Mouse (Mus musculus) forebrain, embryonic 14.5 days (tissue): ENCODE measurements around the gene Mlph. TPM values are rescaled to one million over a fixed set of nuclear protein-coding genes. Genes with fewer than 3 reads are reported as not detected.
A peak's percentile ranks its signal among the peaks of the same experiment; 100 is the strongest.

ENCODE experiments used
- ATAC-seq: fragments of 200-750 bp; cut with Nextera tagmentation; 2 replicates; pipeline ENCODE4 v1.8.0; 2017; ENCODE audit warnings: mild to moderate bottlenecking, moderate library complexity
- DNase-seq: peaks from one replicate; pipeline ENCODE4 v3.0.0-alpha.2; 2015; ENCODE audit warnings: low spot score
- H3K27ac ChIP-seq: fragments of 300-500 bp; sonication (generic); 2 replicates; pipeline ENCODE4 v1.5.1; 2014; ENCODE audit warnings: low read depth, mild to moderate bottlenecking, control low read depth, low read length, moderate library complexity
- H3K27me3 ChIP-seq: fragments of 300-500 bp; sonication (generic); replicated peaks from 2 replicates; pipeline ENCODE4 v1.6.1; 2014; ENCODE audit warnings: low read length, control low read depth, mixed read lengths; ENCODE audit not compliant: control insufficient read depth, insufficient read depth
- H3K36me3 ChIP-seq: fragments of 300-500 bp; sonication (generic); 2 replicates; pipeline ENCODE4 v1.6.1; 2014; ENCODE audit warnings: low read length, control low read depth; ENCODE audit not compliant: control insufficient read depth, insufficient read depth
- H3K4me1 ChIP-seq: fragments of 300-500 bp; sonication (generic); 2 replicates; pipeline ENCODE4 v1.6.1; 2014; ENCODE audit warnings: antibody characterized with exemption, low read length, control low read depth; ENCODE audit not compliant: control insufficient read depth, insufficient read depth
- H3K4me2 ChIP-seq: fragments of 300-500 bp; sonication (generic); 2 replicates; pipeline ENCODE4 v1.6.1; 2014; ENCODE audit warnings: mild to moderate bottlenecking, control low read depth, low read length
- H3K4me3 ChIP-seq: fragments of 300-500 bp; sonication (generic); 2 replicates; pipeline ENCODE4 v1.5.1; 2014; ENCODE audit warnings: low read depth, low read length, control low read depth
- H3K9ac ChIP-seq: fragments of 300-500 bp; sonication (generic); 2 replicates; pipeline ENCODE4 v1.6.1; 2014; ENCODE audit warnings: mild to moderate bottlenecking, low read length, control low read depth, moderate library complexity
- H3K9me3 ChIP-seq: fragments of 300-500 bp; sonication (generic); replicated peaks from 2 replicates; pipeline ENCODE4 v1.6.1; 2016; ENCODE audit warnings: low read length, control low read depth, mixed read lengths; ENCODE audit not compliant: control insufficient read depth
- WGBS: fragments of 180-500 bp; shearing (Covaris S2); extraction: QIAGEN DNeasy Blood & Tissue Kit; methylation state at CpG from one replicate; pipeline ENCODE4 v1.1.7; 2014; 5-methylcytosine and 5-hydroxymethylcytosine counted together
- polyA plus RNA-seq: library from polyadenylated mRNA; unstranded; fragments of >200 nt; fragmentation: Nextera tagmentation; extraction: Ambion mirVana; gene quantifications from 2 replicates; pipeline ENCODE4 v1.2.1, GENCODE M21; 2014

Mlph gene
- 0.05 and 0.38 TPM in 2 replicates for polyA plus RNA-seq

DNA sequence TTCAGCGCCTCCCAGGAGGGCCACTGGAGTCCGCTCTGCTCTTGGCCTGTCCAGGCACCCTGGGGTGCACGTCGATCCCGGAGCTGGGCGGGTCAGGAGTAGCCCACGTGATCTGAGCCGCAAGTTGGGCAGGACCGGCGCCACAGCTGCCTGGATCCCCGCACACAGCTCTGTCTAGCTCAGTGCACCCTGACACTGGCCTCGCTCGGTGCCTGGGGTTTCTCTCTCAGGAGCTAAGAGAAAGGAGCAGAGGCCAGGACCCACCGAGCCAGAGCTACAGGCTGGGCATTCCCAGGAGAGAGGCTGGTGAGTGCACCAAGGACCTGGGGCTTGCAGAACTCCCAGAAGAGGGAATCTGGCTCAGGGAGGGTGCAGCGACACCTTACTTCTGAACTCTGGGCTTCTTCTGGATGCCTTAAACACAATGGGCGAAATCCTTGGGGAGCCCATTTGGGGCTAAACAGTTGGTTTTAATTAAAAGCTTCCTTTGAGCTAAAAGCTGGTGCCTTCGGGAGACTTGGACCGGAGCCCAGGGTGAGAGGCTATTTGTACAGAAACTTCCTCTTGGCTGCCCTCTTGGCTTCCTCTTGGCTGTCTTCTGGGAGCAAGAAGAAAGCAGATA, at the start of gene Mlph:
Mlph (plus strand) TSS at position 138 of the 622 bp plus-strand sequence.
- DNase-seq (peak; percentile 48), ATAC-seq (no peak)
- Histone ChIP-seq H3K27ac (no peak within 1 kb of the TSS), H3K9ac (no peak within 1 kb of the TSS), H3K4me1 (peaks cover 4% of the 10 kb centered on the region; the same call in 1 of the 2 replicates), H3K4me3 (no peak within 1 kb of the TSS), H3K27me3 (peaks cover 3% of the 10 kb centered on the region; the same call in 1 of the 2 replicates), H3K36me3 (no peaks in the 10 kb centered on the region), H3K9me3 (no peaks in the 10 kb centered on the region; the same call in 1 of the 2 replicates), H3K4me2 (peak within 1 kb of the TSS; percentile 33)
- 5% methylated on average over 18 of the region's 18 CpGs for WGBS

DNA sequence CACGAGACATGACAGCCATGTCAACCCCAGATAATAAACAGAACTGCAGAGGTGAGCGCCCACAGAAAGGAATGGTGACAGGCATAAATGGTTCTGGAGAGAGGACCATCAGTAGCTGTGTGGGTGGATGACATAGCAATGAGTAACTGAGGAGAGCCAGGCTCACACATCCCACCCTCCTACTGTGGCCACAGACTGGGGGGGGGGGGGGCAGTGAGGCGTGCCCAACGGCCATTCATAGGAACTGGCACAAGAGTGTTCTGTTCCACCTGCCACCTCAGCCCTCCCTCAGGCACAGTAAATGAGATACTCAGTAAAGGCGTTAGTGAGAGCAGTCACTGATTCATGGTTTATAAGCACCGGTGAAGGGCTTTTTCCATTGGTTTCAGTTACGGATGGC, 48.2 kb upstream of the Mlph start:
- 87% methylated on average over 7 of the region's 7 CpGs for WGBS
- ATAC-seq, result no peak
- H3K27ac ChIP-seq, result no peak overlapping the region

DNA sequence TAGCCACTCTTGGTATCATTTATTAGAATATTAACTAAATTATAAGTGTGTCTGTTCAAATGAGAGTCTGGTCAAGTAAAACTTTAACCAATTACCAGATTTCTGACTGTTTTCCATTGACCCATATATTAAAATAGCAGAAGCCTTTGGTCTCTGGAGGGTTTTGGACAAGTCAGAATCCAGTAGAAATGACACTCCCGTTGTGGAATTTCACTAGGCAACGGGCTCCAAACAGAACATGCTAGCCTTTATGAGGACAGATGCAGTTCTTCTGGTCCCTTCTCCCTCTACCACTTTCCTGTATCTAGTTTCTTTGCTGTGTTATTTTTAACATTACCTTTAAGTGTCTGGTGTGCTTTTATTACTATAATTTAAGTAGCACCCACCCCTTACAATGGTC, 44.3 kb upstream of the Mlph start:
- ATAC-seq (no peak), DNase-seq (no peak)
- Histone ChIP-seq H3K4me1 (no peaks in the 10 kb centered on the region), H3K4me2 (no peak overlapping the region), H3K27me3 (no peaks in the 10 kb centered on the region), H3K4me3 (no peak overlapping the region), H3K27ac (no peak overlapping the region), H3K9ac (no peak overlapping the region), H3K9me3 (peaks cover 3% of the 10 kb centered on the region; the same call in 1 of the 2 replicates), H3K36me3 (no peaks in the 10 kb centered on the region)
- 88% methylated on average over 2 of the region's 2 CpGs for WGBS

More for the DNA sequence above, 48.2 kb upstream of the Mlph start:
- Histone ChIP-seq H3K36me3 (no peaks in the 10 kb centered on the region), H3K4me1 (no peaks in the 10 kb centered on the region), H3K9me3 (no peaks in the 10 kb centered on the region), H3K27me3 (no peaks in the 10 kb centered on the region), H3K4me3 (no peak overlapping the region), H3K4me2 (no peak overlapping the region), H3K9ac (no peak overlapping the region)
- no peak for DNase-seq

DNA sequence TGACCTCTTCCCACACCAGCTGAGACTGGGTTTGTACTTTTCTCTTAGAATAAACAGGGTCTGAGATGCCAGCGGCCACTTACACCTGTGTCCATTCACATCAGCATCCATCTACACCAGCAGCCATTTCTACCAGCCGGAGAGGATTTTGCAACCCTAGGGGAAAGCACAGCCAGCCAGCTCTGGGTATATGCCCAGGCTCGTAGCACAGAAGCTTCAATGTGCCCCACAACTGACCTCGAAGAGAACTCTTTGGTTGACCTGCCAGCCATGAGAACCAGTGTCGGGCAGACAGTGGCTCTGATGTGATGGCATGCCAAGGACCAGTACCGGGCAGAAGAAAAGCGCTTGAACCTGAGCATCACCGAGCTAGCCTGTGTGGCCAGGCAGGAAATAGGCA, 39.5 kb upstream of the Mlph start:
- no peak overlapping the region for H3K9ac ChIP-seq
- no peak for DNase-seq
- no peak overlapping the region for H3K27ac ChIP-seq
- H3K9me3 ChIP-seq, result peaks cover 3% of the 10 kb centered on the region; the same call in 1 of the 2 replicates
- H3K36me3 ChIP-seq, result no peaks in the 10 kb centered on the region
- H3K4me1 ChIP-seq, result no peaks in the 10 kb centered on the region
- no peaks in the 10 kb centered on the region for H3K27me3 ChIP-seq
- WGBS, result 91% methylated on average over 8 of the region's 8 CpGs
- H3K4me2 ChIP-seq, result no peak overlapping the region
- ATAC-seq, result no peak
- no peak overlapping the region for H3K4me3 ChIP-seq

DNA sequence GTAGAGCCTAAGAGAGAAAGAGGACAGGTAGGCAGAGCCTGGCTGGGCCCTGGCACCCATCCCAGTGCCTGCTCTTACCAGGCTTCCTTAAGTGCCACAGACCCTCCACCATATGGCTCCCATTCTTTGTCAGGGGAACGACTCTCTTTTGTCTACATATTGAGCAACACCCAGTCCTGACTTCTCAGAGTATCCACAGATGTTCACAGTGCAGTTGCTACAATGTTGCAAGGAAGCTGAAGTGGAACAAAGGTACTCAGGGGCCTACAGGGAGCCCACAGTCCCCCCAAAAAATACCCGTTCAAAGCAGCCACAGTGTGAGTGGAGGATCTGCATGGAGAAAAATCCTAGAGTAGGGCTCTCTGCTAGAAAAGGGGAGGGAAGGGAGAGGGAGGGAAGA, 38.9 kb upstream of the Mlph start:
- ATAC-seq (no peak), DNase-seq (peak; percentile 13)
- Histone ChIP-seq H3K9ac (no peak overlapping the region), H3K27me3 (no peaks in the 10 kb centered on the region), H3K27ac (no peak overlapping the region), H3K4me2 (no peak overlapping the region), H3K36me3 (no peaks in the 10 kb centered on the region), H3K4me1 (no peaks in the 10 kb centered on the region), H3K9me3 (peaks cover 3% of the 10 kb centered on the region; the same call in 1 of the 2 replicates), H3K4me3 (no peak overlapping the region)
- WGBS, result 45% methylated on average over 2 of the region's 2 CpGs

DNA sequence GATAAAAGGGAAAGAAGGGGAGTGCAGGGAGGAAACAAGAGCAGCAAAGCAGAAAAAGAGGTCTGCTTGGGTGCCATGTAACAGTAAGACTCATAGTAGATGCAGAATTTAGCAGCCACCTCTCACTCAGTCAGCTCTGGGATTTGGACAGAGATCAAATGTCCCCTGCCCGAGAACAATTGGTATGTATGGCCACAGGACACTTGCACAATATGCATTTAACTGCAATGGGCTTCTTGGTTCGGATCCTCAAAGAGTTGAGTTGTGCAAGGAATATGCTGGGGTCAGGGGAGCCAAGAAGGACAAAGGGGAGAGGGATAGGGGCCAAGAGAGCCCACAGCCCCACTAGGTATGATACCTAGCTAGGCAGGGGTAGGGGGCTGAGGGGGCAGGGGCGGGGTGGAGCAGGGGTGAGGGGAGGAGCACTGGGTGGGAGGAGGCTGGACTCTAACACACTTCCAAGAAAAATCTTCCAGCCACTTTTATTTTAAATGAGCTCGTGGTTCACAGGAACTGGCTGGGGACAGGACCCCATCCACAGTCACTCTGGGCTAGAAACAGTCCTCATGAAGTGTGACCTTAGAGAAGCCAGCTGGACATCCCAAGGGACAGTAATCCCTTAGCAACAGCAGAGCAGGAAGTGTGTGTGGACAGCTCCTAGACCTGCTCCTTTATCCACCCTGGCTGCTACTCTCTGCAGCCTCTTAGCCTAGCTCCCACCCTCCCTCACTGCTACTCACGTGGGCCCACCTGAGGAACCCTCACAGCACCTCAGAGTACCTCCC, 38.2 kb upstream of the Mlph start:
- Histone ChIP-seq H3K4me1 (no peaks in the 10 kb centered on the region), H3K4me2 (no peak overlapping the region), H3K27me3 (no peaks in the 10 kb centered on the region), H3K27ac (no peak overlapping the region), H3K36me3 (no peaks in the 10 kb centered on the region), H3K9ac (no peak overlapping the region), H3K4me3 (no peak overlapping the region), H3K9me3 (peaks cover 3% of the 10 kb centered on the region; the same call in 1 of the 2 replicates)
- 69% methylated on average over 5 of the region's 5 CpGs for WGBS
- DNase-seq (no peak), ATAC-seq (no peak)

DNA sequence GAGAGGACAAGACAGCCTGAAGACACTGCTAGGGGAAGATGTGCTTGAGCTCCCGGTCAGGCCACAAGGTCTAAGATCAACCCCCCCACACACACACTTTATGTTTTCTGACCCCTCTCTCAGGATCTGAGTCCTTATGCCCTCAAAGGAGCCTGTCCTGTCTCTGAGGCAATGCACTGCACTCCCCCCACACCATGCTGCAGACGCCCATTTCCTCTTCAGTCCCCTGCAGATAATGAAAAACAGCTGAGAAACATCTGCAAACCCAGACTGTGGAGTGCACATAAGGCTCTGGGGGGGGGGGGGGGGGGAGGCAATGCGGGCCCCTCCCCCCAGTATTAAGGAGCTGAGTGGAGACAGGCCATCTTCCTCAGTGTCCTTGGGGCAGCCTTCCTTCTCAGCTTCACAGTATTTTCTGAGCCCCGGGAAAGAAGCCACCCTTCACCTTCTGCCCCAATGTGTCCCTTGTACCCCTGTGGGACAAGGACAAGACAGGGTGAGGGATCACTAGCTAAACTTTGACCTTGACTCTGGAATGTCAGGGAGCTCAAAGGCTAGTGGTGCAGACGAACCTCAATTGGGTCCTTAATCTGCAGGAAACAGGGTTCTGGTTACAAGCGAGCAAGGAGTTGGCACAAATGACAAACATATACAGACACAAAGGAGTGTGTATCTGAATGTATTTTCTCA, 29.0 kb upstream of the Mlph start:
- Histone ChIP-seq H3K4me2 (no peak overlapping the region), H3K9ac (no peak overlapping the region), H3K27ac (no peak overlapping the region), H3K36me3 (no peaks in the 10 kb centered on the region), H3K27me3 (no peaks in the 10 kb centered on the region), H3K4me3 (no peak overlapping the region), H3K9me3 (no peaks in the 10 kb centered on the region; the same call in 1 of the 2 replicates), H3K4me1 (no peaks in the 10 kb centered on the region)
- WGBS, result 78% methylated on average over 6 of the region's 6 CpGs
- no peak for DNase-seq
- no peak for ATAC-seq

DNA sequence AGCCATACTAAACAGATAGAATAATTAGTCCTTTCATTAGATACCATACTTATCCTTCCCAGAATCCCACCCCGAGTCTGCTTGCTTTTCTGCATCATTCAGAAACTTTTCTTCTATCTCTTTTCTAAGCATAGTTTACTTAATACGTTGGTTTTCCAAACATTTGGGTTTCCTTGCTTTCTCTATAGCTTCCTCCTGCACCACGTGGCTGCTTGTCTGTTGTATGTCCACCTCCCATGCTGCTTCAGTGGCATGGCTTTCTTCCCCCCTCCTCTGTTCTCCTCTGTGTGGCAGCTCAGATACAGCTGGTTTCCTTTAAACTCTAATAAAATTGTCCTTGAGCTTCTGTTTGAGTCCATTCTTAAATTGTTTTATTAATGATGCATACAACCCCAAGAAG, 20.4 kb upstream of the Mlph start:
- Histone ChIP-seq H3K9me3 (no peaks in the 10 kb centered on the region; the same call in 1 of the 2 replicates), H3K4me3 (no peak overlapping the region), H3K4me1 (no peaks in the 10 kb centered on the region), H3K36me3 (no peaks in the 10 kb centered on the region), H3K4me2 (no peak overlapping the region), H3K9ac (no peak overlapping the region), H3K27me3 (no peaks in the 10 kb centered on the region), H3K27ac (no peak overlapping the region)
- DNase-seq, result no peak
- no peak for ATAC-seq
- 74% methylated on average over 3 of the region's 3 CpGs for WGBS
